Mouse (Mus musculus): ENCODE measurements around the gene Ptch2.

The Ptch2 gene

GRCm38 (mm10) chr4:117127991-117128686 is 32.3 kb downstream of the Ptch2 start:
- no peak for DNase-seq (ENCODE audit: low spot score in 2 of 2)

DNA sequence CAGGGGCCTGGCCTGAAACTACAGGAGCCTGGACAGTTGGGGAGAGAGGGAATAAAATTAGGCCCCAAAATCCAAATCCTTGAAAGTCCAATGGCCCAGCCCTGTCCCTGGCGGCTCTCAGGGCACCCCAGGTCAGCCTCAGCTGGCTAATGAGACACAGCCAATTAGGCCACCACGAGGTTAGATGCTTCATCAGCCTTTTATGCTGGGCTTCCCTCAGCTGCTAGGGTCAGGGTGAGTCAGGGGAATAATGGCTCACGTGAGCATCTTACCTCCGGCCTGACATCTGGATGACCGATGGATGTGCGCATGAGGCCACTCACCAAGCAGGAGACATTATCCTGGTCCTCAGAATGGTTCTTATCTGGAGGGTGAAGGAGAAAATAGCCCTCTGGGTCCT is 34.9 kb downstream of the Ptch2 start:
- DNase-seq (ENCODE audit: low spot score in 2 of 2) = no peak

DNA sequence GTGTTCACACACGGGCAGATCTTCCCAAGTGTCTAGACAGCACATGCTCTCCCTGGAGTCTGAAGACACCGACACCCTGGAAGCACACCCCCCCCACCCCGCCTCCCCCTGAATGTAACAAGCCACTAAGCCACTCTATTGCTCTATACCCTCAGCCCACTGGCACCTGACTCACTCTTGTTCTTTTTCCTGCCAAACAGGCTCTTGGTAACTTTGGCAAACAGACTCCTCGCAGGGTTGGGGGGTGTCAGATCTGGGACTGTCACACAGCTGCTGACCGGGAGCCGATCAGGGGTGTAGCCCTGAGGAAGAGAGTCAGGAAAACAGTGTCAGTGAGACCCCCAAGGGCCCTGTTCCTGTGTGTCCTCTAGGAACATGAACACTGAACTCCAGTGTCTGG is 35.3 kb downstream of the Ptch2 start:
- no peak for DNase-seq (ENCODE audit: low spot score in 2 of 2)

DNA sequence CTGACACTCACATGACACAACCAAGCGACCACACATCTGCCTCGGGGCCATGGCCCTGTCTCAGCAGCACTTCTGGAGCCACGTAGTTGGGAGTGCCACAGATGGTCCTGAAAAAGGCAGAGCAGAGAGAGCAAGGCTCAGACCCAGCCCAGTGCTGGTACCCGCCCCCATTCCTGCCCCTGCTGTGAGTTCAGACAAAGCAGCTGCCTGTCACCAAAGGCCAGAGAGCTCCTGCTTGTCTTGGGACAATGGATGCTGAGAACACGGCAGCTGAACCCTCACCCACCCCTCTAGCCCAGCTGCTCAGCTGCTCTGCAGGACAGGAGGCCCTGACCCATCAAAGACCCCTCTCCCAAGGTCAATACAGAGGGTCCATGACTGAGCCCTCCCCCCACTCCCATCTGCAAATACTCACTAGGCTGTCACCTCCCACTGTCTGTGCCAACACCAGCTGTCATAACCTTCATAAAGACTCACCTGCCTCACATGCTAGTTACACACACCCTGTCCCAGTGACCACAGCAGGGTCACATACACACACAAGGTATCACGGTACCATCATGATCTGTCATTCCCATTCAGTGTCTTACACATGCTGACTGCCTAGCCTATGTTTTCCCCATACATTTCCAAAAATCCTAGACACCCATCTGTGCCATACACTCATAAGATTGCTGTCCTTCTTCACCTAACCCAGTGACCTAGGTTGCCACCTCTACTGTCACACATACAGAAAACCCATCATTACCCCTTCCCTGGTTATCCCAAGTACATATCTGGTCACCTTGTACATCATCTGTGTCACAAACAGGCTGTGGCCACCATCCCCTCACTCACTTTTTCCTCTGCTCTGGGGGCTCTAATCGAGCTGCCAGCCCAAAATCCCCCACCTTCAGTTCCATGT is 36.3 kb downstream of the Ptch2 start:
- DNase-seq (ENCODE audit: low spot score in 2 of 2) = no peak

- DNase-seq (ENCODE audit: low spot score in 2 of 2) = no peak
Observed at GRCm38 (mm10) chr4:117132794-117133143, 36.9 kb downstream of the Ptch2 start.

- no peak for DNase-seq (ENCODE audit: low spot score in 2 of 2)
Observed at GRCm38 (mm10) chr4:117133366-117133796, 37.5 kb downstream of the Ptch2 start.

DNA sequence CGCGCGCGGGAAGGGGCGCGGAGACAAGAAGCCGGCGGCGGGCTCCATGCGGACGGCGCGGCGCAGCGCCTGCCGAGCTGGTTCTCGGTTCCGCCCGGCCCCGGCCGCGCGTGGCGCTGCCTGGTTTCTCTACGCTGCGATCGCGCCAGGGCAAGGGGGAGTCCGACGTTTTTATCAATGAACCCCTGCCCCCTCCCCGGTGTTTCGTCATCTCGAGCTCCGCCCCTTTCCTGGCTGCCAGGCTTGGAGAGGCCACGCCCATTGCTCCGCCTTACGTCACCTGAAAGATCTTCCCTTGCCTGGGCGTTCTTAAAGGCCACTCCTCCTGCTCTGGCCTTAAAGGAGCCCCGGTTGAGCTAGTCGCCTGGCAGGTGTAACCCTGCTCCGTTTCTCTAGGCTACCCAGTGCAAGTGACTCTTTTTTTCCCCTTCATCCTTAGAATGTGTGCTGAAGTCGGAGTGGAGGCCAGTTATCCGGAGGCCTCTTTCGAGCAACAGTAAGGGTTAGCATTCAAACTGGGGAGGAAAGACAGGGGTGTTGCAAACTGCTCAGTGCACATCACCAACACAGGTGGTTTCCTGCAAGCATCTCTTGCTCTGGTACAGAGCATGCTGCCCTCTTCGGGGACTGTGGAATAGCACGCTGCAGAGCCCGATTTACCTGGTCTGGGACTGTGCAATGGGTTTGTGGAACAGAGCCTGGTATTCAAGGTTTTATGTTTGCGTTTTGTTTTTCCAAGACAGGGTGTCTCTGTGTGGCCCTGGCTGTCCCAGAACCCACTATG is 38.1 kb downstream of the Ptch2 start, which contains the start of gene Plk3:
Plk3 (minus strand) TSS at position 147 of the 784 bp plus-strand sequence.
- DNase-seq (ENCODE audit: low spot score in 2 of 2) = peak; percentile 93 to 97

GRCm38 (mm10) chr4:117134601-117134995 is 38.7 kb downstream of the Ptch2 start:
- DNase-seq (ENCODE audit: low spot score in 2 of 2) = no peak

GRCm38 (mm10) chr4:117136034-117136433 is 40.2 kb downstream of the Ptch2 start:
- DNase-seq (ENCODE audit: low spot score in 2 of 2) = no peak

DNA sequence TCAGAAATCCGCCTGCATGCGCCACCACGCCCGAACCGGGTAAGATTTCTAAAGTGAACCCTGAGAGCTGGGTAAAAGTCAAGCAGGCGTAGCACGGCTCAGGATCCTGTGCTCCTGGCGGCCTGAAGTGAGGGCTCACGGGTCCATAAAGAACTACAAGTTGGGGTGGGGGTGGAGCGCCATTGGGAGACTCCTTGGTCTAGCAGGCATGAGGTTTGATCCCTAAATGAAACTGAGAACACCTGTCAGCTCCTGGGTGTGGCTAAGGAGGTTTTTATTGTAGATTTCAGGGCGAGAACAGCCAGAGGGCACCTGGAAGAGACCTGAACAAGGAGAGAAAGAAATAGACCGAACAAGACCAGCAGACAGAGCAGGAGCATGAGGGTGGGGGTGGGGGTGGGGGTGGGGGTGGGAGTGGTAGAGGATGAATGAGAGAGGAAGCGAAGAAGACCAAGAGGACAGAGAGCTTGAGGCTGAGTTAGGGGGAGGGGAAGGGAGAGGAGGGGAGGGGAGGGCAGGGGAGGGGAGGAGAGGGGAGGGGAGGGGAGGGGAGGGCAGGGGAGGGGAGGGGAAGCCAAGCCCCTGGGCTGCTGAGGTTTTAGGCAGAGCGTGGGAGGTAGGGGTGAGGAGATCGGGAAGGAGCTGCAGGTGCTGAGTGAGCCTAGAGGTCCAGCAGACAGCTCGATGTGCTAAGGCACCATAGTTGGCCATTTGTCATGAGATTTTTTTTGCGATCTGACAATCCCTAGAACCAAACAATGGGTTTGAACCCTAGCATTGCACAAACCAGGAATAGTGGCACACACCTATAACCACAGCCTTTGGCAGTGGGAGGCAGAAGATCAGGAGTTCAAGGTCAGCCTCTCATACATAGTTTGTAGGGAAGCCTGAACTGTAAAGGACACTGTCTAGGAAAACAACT is 42.7 kb downstream of the Ptch2 start:
- DNase-seq (ENCODE audit: low spot score in 2 of 2) = no peak

DNA sequence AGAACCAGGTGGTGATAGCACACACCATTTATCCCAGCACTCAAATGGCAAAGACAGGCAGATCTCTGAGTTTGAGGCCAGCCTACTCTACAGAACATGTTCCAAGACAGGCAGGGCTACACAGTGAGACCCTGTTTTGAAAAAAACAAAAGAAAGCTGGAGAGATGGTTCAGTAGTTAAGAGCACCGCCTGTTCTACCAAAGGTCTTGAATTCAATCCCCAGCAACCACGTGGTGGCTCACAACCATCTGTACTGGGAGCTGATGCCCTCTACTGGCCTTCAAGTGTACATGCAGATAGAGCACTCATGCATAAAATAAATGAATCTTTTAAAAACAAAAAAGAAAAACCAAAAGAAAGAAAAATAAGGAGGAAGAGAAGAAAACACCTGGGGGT is 43.3 kb downstream of the Ptch2 start:
- DNase-seq (ENCODE audit: low spot score in 2 of 2) = no peak

GRCm38 (mm10) chr4:117140613-117141012 is 44.7 kb downstream of the Ptch2 start:
- DNase-seq (ENCODE audit: low spot score in 2 of 2) = no peak

GRCm38 (mm10) chr4:117143023-117143422 is 47.1 kb downstream of the Ptch2 start:
- no peak for DNase-seq (ENCODE audit: low spot score in 2 of 2)

- no peak for DNase-seq (ENCODE audit: low spot score in 2 of 2)
Observed at GRCm38 (mm10) chr4:117145248-117145647, 49.4 kb downstream of the Ptch2 start.

DNA sequence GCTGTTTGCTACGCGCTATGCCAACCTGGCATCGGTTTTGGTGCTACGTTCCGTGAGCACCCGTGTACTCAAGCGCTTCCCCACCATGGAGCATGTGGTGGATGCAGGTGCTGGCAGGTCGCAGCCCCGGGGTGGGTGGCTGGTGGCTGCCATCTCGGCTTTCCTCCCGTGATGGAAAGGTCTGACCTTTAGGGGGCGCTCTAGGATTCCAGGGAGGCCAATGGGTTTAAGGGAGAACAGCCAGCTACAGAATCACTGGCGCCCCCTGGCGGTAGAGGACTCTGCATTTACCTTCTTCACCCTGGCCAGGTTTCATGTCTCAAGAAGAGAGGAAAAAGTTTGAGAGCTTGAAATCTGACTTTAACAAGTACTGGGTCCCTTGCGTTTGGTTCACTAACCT is 50.3 kb downstream of the Ptch2 start:
- DNase-seq (ENCODE audit: low spot score in 2 of 2) = peak; percentile 58 to 71

DNA sequence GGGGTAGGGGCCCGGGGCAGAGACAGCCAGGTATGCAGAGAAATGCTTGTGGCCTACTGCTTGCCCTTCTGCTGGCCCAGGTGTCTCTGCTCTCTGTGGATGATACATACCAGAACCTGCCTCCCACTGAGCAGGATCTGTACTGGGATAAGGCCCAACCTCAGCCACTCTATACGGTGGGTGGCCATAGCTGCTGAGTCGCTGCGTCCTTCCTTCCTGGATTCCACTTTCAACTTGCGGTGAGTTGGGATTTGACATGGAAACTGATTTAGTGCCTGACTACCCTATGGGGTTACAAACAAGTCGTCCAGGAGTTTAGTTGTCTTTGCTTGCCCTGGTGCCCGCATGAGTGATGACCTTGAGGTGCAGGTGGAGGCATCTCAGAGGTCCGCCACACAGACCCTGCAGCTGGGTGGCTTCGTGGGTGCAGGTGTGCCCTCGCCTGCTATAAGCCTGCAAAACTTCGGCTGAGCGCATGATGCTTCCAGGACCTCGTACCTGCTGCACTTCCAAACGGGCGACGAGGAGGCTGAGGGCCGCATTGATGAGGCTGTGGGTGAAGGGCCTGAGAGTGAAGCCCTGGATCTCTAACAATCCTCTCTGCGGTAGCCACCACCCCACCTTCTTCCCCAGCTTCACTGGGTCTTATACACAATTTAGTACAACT is 52.3 kb downstream of the Ptch2 start:
- DNase-seq (ENCODE audit: low spot score in 2 of 2) = no peak

DNA sequence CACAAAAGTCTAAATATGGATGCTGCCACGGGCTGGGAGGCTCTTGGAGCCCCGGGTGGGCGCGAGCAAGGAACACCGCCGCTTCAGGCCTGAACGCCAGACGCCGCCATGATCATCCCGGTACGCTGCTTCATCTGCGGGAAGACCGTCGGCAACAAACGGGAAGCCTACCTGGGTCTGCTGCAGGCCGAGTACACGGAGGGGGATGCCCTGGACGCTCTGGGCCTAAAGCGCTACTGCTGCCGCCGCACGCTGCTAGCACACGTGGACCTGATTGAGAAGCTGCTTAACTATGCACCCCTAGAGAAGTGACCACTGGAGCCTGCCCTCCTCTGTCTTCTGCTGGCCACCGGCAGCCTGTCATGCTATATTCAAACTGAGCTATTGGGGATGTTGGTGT is 52.9 kb downstream of the Ptch2 start:
- no peak for DNase-seq (ENCODE audit: low spot score in 2 of 2)

- no peak for DNase-seq (ENCODE audit: low spot score in 2 of 2)
Observed at GRCm38 (mm10) chr4:117149291-117150211, 53.7 kb downstream of the Ptch2 start.

GRCm38 (mm10) chr4:117150212-117150733 is 54.4 kb downstream of the Ptch2 start:
- no peak for DNase-seq (ENCODE audit: low spot score in 2 of 2)
